Mouse (Mus musculus) ES-E14 (cell line): ENCODE data around the gene Tspan3. TPM values are rescaled to one million over a fixed set of nuclear protein-coding genes. Genes with fewer than 3 reads are reported as not detected.
A peak's percentile ranks its signal among the peaks of the same experiment; 100 is the strongest.

Experiments
- DNase-seq: peaks from one replicate; pipeline ENCODE4 v3.0.0-alpha.2; 2013; ENCODE audit warnings: low read depth, low spot score
- H3K27ac ChIP-seq: 2 replicates; pipeline ENCODE4 v1.5.1; 2012; ENCODE audit warnings: low read depth, mild to moderate bottlenecking, low read length, moderate library complexity, mixed read lengths; ENCODE audit not compliant: poor library complexity, insufficient read depth, severe bottlenecking
- H3K36me3 ChIP-seq: 2 replicates; pipeline ENCODE4 v1.6.1; 2012; ENCODE audit warnings: mild to moderate bottlenecking, low read length, moderate library complexity, mixed read lengths; ENCODE audit not compliant: control insufficient read depth, poor library complexity, insufficient read depth, severe bottlenecking
- H3K4me1 ChIP-seq, 2 experiments: fragments of 150-350 bp in 1 of 2; sonication (generic) in 1 of 2; 2 replicates each; pipeline ENCODE4 v1.6.1; 2012; ENCODE audit warnings: low read length in 2 of 2, mild to moderate bottlenecking in 1 of 2, mixed read lengths in 1 of 2; ENCODE audit not compliant: control insufficient read depth in 2 of 2, insufficient read depth in 2 of 2, poor library complexity in 1 of 2
- H3K4me3 ChIP-seq, 2 experiments: fragments of 150-350 bp in 1 of 2; sonication (generic) in 1 of 2; 2 replicates each; pipeline ENCODE4 v1.5.1; 2012; ENCODE audit warnings: low read length in 2 of 2, low read depth in 1 of 2, mild to moderate bottlenecking in 1 of 2, mixed read lengths in 1 of 2; ENCODE audit not compliant: insufficient read depth in 1 of 2, poor library complexity in 1 of 2, severe bottlenecking in 1 of 2
- H3K9ac ChIP-seq: 2 replicates; pipeline ENCODE4 v1.6.1; 2012; ENCODE audit warnings: low read depth, mild to moderate bottlenecking, low read length, mixed read lengths; ENCODE audit not compliant: poor library complexity, insufficient read depth, severe bottlenecking
- H3K9me3 ChIP-seq: fragments of 150-350 bp; sonication (generic); 2 replicates; pipeline ENCODE4 v1.6.1; 2012; ENCODE audit warnings: low read depth, mild to moderate bottlenecking, low read length; ENCODE audit not compliant: control insufficient read depth, insufficient read depth
- CHD2 ChIP-seq: IDR thresholded peaks from 2 replicates; pipeline ENCODE4 v1.6.1; 2014; ENCODE audit warnings: mild to moderate bottlenecking, low read depth, low read length, inconsistent platforms
- HCFC1 ChIP-seq: IDR thresholded peaks from 2 replicates; pipeline ENCODE4 v1.6.1; 2012; ENCODE audit warnings: low read length, inconsistent platforms, borderline replicate concordance; ENCODE audit not compliant: insufficient read depth
- MAFK ChIP-seq: IDR thresholded peaks from 2 replicates; pipeline ENCODE4 v1.6.1; 2014; ENCODE audit warnings: mild to moderate bottlenecking, low read depth, low read length, inconsistent platforms; ENCODE audit not compliant: insufficient read depth
- ZC3H11A ChIP-seq: IDR thresholded peaks from 2 replicates; pipeline ENCODE4 v1.6.1; 2012; ENCODE audit warnings: low read depth, mild to moderate bottlenecking, inconsistent platforms, low read length, borderline replicate concordance
- ZNF384 ChIP-seq: IDR thresholded peaks from 2 replicates; pipeline ENCODE4 v1.6.1; 2012; ENCODE audit warnings: low read depth, low read length, inconsistent platforms
- in situ Hi-C, 2 experiments: fragments of 600-800 bp; cut with MboI; formaldehyde crosslinking; loops; one replicate each; pipeline ENCODE4 v1.15.1; 2025; ENCODE audit warnings: low sequenced_read_pairs in 2 of 2, inconsistent platforms in 1 of 2; ENCODE audit not compliant: unreplicated experiment in 2 of 2
- total RNA-seq: library from RNA; depleted of rRNA; stranded (reverse); fragments of 300-350 nt; gene quantifications from 2 replicates; pipeline ENCODE4 v1.2.3, GENCODE M21; 2012

Tspan3 gene
- total RNA-seq, 1 experiment: 158 TPM

GRCm38 (mm10) chr9:56166161-56166560 is 884 bp upstream of the Tspan3 start:
- no peak for TF ChIP-seq ZC3H11A
- TF ChIP-seq CHD2: no peak
- TF ChIP-seq HCFC1: no peak
- TF ChIP-seq MAFK: peak; percentile 73; the same call in 1 of the 2 replicates
- in situ Hi-C loops: no loop called here
- no peak for DNase-seq
- Histone ChIP-seq H3K27ac (no peak overlapping the region), H3K4me3 (no peak overlapping the region), H3K4me1 (peaks cover 5 to 13% of the 10 kb centered on the region in 2 experiments; a peak in 3 of 4 replicates), H3K9me3 (no peaks in the 10 kb centered on the region), H3K9ac (no peak overlapping the region), H3K36me3 (no peaks in the 10 kb centered on the region)

- Histone ChIP-seq H3K4me1 (peaks cover 3% of the 10 kb centered on the region in 2 experiments; a peak in 2 of 4 replicates), H3K4me3 (peak overlapping the region; percentile 89 to 98), H3K27ac (no peak overlapping the region), H3K36me3 (no peaks in the 10 kb centered on the region), H3K9me3 (no peaks in the 10 kb centered on the region), H3K9ac (peak overlapping the region; percentile 90)
- in situ Hi-C loops: no loop called here
- TF ChIP-seq MAFK (no peak), ZNF384 (no peak), HCFC1 (no peak), ZC3H11A (no peak), CHD2 (no peak)
- DNase-seq: peak; percentile 69
These were observed 4.7 kb downstream of the Tspan3 start for GRCm38 (mm10) chr9:56160341-56161141.

GRCm38 (mm10) chr9:56159456-56159855 is 5.8 kb downstream of the Tspan3 start:
- H3K4me1 ChIP-seq: peaks cover 2 to 3% of the 10 kb centered on the region in 2 experiments; a peak in 2 of 4 replicates
- H3K9me3 ChIP-seq: no peaks in the 10 kb centered on the region
- no peaks in the 10 kb centered on the region for H3K36me3 ChIP-seq
- no peak for TF ChIP-seq MAFK
- TF ChIP-seq CHD2: no peak
- no peak for TF ChIP-seq ZNF384
- no peak for TF ChIP-seq ZC3H11A
- TF ChIP-seq HCFC1: no peak
- H3K9ac ChIP-seq: no peak overlapping the region
- in situ Hi-C loops: no loop called here
- H3K27ac ChIP-seq: no peak overlapping the region
- DNase-seq: no peak
- peak overlapping the region in 1 of 2 experiments; percentile 98; a peak in 1 of 4 replicates for H3K4me3 ChIP-seq

- no peak for DNase-seq
- Histone ChIP-seq H3K4me3 (no peak overlapping the region), H3K9ac (no peak overlapping the region), H3K27ac (no peak overlapping the region), H3K4me1 (peaks cover 2 to 3% of the 10 kb centered on the region in 2 experiments; a peak in 2 of 4 replicates), H3K36me3 (no peaks in the 10 kb centered on the region), H3K9me3 (no peaks in the 10 kb centered on the region)
- in situ Hi-C loops: no loop called here
- TF ChIP-seq HCFC1 (no peak), CHD2 (no peak), MAFK (no peak), ZNF384 (no peak), ZC3H11A (no peak)
These were observed 7.2 kb downstream of the Tspan3 start for GRCm38 (mm10) chr9:56158077-56158476.
